Mouse (Mus musculus) activated CD4-positive, CD25-positive, alpha-beta regulatory T cell, adult 4 months (primary cell): Measurements from ENCODE around the gene Gcn1l1. TPM values are rescaled to one million over a fixed set of nuclear protein-coding genes. Genes with fewer than 3 reads are reported as not detected.
"Not testable (repeated sequence)": the region's sequence is repeated elsewhere in the genome, so short reads cannot be mapped to it uniquely, and the experiment has no call there.

Source experiments
- ATAC-seq: one replicate; pipeline ENCODE4 v1.8.0; 2017
- polyA plus RNA-seq, 2 experiments: library from polyadenylated mRNA; unstranded; fragments of 100-300 nt; shearing (Covaris generic); gene quantifications; one replicate each; pipeline ENCODE4 v1.2.1; 2017

Gene Gcn1l1
- polyA plus RNA-seq, 2 experiments from 2014 or later, result 22.2 to 30.6 TPM

- ATAC-seq, result peak; percentile 99
Observed at GRCm38 (mm10) chr5:115559237-115560101, 5.6 kb upstream of the Gcn1l1 start, which contains the start of gene Rplp0. Gene Rplp0, plus strand, starts transcription at chr5:115559467.

DNA sequence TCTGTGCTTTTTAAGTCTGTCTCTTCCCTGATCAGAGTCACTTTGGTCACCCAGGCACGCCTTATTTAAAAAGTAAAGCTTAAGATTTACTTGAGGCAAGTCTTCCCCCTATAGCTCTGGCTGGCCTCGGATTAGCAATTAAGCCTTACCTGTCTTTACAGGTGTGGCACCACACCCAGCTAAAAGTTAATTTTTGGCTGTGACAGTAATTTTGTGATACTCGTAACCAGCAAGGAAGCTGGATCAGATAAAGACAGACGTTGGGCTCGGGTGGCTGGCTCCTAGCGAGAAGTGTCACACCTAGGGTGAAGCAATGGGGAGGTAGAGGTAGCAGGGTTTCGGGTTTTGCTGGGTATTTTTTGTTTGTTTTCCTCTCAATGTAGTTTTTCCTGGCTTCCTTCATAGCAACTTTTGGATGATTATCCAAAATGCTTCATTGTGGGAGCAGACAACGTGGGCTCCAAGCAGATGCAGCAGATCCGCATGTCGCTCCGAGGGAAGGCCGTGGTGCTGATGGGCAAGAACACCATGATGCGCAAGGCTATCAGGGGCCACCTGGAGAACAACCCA lies 4.6 kb upstream of the Gcn1l1 start:
- no peak for ATAC-seq

GRCm38 (mm10) chr5:115563771-115564585 lies 1.1 kb upstream of the Gcn1l1 start:
- ATAC-seq, result no peak

GRCm38 (mm10) chr5:115565403-115565802 lies 349 bp downstream of the Gcn1l1 start:
- ATAC-seq, result no peak

DNA sequence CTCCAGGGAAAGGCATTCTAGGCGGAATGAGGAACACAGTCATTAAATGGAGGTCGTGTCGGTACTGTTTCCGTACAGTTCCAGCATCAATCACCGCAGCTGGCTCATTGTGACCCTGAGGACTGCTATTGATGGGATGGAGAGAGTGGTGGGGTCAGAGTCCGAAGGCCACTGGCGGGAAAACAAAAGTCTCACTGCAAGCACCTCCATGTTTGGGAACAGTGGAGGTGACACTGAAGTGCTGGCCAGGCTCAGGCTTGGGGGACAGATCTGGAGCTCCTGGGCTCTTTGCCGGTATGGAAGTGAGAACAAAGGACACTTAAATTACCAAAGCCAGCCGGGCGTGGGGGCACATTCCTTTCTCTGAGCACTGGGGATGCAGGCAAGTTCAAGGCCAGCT lies 3.6 kb downstream of the Gcn1l1 start:
- no peak for ATAC-seq

DNA sequence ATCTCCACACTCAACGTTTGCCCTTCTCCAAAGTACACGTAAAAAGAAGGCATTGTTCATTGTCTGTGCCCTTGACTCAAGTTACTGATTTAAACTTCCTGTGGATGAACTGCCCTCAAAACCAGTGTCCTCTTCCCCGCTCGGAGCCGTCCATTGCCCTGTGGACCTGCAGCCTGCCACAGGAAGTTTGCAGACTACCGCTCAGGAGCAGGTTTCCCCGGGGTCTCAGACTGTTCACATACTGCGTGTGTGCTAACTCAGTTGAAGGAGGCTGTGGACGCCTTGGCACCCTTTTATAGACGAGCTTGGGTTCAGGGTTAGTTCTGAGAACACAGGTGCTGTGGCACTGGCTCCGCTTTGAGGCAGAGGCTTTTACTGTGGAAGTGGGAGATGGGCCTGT lies 4.3 kb downstream of the Gcn1l1 start:
- ATAC-seq, result no peak

- ATAC-seq, result no peak
Observed at GRCm38 (mm10) chr5:115569721-115570120, 4.7 kb downstream of the Gcn1l1 start.

GRCm38 (mm10) chr5:115571086-115571485 lies 6.0 kb downstream of the Gcn1l1 start:
- no peak for ATAC-seq

GRCm38 (mm10) chr5:115572679-115573535 lies 7.9 kb downstream of the Gcn1l1 start:
- no peak for ATAC-seq

DNA sequence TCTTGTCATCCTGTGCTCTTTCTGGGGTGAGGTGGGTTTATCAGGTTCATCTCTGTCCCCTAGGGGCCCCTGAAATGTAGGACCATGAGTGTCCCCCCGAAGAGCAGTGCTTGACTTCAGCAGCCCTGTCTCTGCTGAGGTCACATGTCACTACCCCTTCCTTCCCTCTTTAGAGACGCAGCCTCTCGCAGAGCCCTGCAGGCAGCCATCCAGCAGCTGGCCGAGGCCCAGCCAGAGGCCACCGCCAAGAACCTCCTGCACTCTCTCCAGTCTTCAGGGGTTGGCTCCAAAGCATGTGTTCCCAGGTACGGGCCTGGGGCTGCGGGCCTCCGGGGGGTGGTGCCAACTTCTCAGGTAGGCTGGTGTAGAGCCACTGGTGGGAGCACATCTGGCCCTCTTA lies 9.9 kb downstream of the Gcn1l1 start:
- ATAC-seq, result no peak

DNA sequence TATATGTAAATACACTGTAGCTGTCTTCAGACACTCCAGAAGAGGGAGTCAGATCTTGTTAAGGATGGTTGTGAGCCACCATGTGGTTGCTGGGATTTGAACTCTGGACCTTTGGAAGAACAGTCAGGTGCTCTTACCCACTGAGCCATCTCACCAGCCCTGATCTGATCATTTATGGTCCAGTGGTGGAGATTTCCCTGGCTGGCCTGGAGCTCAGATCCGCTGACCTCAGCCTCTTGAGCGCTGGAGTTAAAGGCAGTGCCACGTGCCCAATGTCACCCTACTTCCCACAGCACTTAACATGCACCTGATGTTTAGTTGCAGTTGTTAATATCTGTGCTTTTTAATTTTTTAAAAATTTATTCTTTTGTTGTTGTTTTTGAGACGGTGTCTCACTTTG lies 12.6 kb downstream of the Gcn1l1 start:
- ATAC-seq, result not testable (repeated sequence)

- no peak for ATAC-seq
Observed at GRCm38 (mm10) chr5:115578922-115579321, 13.9 kb downstream of the Gcn1l1 start.

DNA sequence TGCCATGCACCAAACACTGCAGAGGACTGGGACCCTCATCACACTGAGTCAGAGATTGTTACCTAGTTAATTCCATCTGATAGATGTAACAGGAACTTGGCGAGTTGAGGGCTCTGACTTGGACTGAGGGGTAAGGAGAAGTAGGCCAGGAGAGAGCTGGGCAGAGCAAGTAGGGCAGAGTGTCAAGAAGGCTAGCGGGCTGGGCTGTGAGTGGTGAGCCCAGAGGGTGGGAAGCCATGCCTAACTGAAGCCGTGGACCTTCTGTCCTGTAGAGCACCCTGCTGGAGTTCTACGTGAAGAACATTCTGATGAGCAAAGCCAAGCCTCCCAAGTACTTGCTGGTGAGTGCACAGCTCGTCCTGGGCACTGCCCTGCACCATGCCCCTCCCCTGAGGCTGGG lies 14.3 kb downstream of the Gcn1l1 start:
- ATAC-seq, result no peak

DNA sequence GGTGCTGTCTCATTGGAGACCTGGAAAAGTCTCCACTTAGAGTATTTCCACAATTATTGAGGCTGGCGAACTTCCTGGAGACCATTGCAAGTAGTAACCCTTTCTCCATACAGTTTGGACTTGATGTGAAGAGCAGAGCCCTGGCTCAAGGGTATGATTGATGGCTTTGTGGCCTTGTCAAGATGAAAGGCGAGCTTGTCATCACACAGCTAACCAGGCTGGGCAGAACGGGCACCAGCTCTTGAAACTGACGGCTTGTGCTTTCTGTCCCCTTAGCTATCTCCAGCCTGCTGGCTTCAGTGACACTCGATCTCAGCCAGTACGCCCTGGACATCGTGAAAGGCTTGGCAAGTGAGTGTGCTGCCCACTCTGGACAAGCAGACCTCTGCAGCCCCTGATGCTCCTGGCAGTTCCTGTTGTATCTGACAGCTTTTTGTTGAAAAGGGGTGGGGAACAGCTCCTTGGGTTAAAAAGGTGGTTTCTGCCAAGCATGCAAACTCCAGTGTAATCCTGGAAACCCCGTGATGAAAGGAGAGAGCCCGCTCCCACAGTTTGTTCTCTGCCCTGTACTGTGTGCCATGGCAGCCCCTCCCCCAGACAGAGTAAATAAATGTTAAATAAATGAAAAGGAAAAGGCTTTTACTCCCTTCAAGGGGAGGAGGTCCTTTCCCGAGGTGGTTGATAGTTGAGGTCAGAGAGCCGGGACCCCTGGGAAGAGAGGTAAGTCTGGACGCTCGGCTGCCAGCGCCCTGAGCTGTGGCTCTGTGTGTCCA lies 15.4 kb downstream of the Gcn1l1 start:
- no peak for ATAC-seq

DNA sequence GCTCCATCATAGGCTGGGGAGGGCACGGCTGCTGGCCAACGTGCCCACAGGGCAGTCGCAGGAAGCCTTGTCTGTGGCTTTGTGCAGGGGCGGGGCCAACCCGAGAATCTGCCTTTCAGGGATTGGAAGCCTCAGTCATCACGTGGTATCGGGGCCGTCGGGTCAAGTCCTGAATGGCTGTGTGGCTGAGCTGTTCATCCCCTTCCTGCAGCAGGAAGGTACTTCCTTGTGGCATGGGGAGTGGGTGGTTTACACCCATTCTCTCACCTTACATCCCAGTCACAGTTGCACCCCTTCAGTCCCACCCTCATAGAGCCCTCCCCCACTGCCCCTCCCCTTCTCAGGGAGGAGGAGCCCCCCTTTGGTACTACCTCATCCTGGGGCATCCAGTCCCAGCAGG lies 16.6 kb downstream of the Gcn1l1 start:
- no peak for ATAC-seq

- ATAC-seq, result no peak
Observed at GRCm38 (mm10) chr5:115585616-115586015, 20.6 kb downstream of the Gcn1l1 start.

GRCm38 (mm10) chr5:115586166-115586565 lies 21.1 kb downstream of the Gcn1l1 start:
- no peak for ATAC-seq

DNA sequence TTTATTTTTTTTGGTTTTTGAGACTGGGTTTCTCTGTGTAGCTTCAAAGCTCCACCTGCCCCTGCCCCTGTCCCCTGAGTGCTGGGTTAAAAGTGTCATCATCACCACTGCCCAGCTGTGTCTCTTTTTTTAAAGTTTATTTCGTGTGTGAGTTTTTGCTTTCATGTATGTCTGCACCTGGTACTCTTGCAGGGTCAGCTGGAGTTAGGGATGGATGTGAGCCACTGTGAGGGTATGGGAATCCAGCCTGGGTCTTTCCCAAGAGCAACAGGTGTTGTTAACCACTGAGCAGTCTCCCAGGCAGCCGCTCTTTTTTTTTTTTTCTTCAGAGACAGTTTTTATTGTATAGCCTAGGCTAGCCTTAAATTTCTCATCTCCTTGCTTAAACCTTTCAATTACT lies 21.7 kb downstream of the Gcn1l1 start:
- no peak for ATAC-seq

DNA sequence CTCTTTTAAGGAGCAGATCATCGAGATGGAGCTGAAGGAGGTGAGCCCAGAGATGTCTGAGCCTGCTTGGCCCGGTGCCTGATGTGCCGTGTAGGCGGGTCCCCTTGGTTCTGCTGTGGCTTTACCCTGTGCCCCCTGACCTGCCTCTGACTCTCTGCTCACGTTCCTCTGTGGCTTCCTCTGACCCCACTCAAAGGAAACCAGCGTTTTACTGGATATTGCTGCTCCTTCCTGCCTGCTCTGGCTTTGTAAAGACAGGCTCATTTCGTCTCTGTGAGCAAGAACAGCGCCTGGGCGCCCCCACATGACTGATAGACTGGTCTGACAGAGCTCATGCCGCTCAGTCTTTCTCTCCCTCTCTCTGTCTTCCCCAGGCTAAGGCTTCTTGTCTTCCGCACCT lies 26.0 kb downstream of the Gcn1l1 start:
- ATAC-seq, result no peak

GRCm38 (mm10) chr5:115591506-115591905 lies 26.5 kb downstream of the Gcn1l1 start:
- ATAC-seq, result no peak

- no peak for ATAC-seq
Observed at GRCm38 (mm10) chr5:115603561-115603960, 38.5 kb downstream of the Gcn1l1 start.

- no peak for ATAC-seq
Observed at GRCm38 (mm10) chr5:115611566-115611965, 46.5 kb downstream of the Gcn1l1 start.
